In genomic region chr15:90225058-90225575, GRCm38 (mm10) we compare ENCODE assay signal across 8 mouse cellular contexts. TPM values are rescaled to one million over a fixed set of nuclear protein-coding genes. Genes with fewer than 3 reads are reported as not detected.
DNase-seq lines count a peak whose midpoint lies in the region; ATAC-seq and TF ChIP-seq lines count a peak whose summit lies in the region.

No protein-coding gene starts in this region.

- no peaks in the 10 kb centered on the region for H3K27me3 ChIP-seq in forebrain, postnatal 0 days (ENCODE audit: insufficient read depth, low read length)
- peaks cover 3% of the 10 kb centered on the region; the same call in 1 of the 2 replicates for H3K27me3 ChIP-seq in kidney, embryonic 15.5 days

- H3K4me2 ChIP-seq in forebrain, postnatal 0 days (ENCODE audit: low read depth), result peak overlapping the region; percentile 66
- H3K4me2 ChIP-seq in kidney, embryonic 15.5 days, result peak overlapping the region; percentile 83

- H3K4me3 ChIP-seq in forebrain, postnatal 0 days (ENCODE audit: low read depth, low read length), result peak overlapping the region; percentile 80
- peak overlapping the region; percentile 83 for H3K4me3 ChIP-seq in kidney, embryonic 15.5 days (replicated peaks)

- H3K9me3 ChIP-seq in forebrain, postnatal 0 days (ENCODE audit: low read length), result no peaks in the 10 kb centered on the region
- no peaks in the 10 kb centered on the region for H3K9me3 ChIP-seq in kidney, embryonic 15.5 days (replicated peaks)

- DNase-seq in adrenal gland, postnatal 10 days, result peak; percentile 17
- no peak for DNase-seq in adrenal gland, adult 8-10 months
- peak; percentile 49 for DNase-seq in c-Kit-negative CD71-positive TER-119-positive erythroid progenitor cells, embryonic 14.5 days (ENCODE audit: low read depth, low spot score)
- DNase-seq in forebrain, postnatal 0 days, result peak; percentile 54
- DNase-seq in lung, postnatal 36 days, result peak; percentile 46
- peak; percentile 7 to 9 for DNase-seq in spleen, adult 18-20 months
- no peak for DNase-seq in gastrocnemius, postnatal 4 days (ENCODE audit: low spot score in 2 of 2)

- 0 out of 2 replicates have a peak overlapping the region, but pooled peaks have one; percentile 92 for H3K27ac ChIP-seq in forebrain, postnatal 0 days (ENCODE audit: low read depth, low read length)
- H3K27ac ChIP-seq in kidney, embryonic 15.5 days, result 0 out of 2 replicates have a peak overlapping the region, but pooled peaks have one; percentile 91

- no peak for ATAC-seq in forebrain, postnatal 0 days
- no peak for ATAC-seq in kidney, embryonic 15.5 days (replicated peaks; ENCODE audit: low FRiP score)

- H3K36me3 ChIP-seq in forebrain, postnatal 0 days (ENCODE audit: insufficient read depth), result peaks cover 32% of the 10 kb centered on the region
- peaks cover 40% of the 10 kb centered on the region for H3K36me3 ChIP-seq in kidney, embryonic 15.5 days

- WGBS in forebrain, postnatal 0 days, result 65% methylated on average over 4 of the region's 4 CpGs
- WGBS in kidney, embryonic 15.5 days, result 65% methylated on average over 4 of the region's 4 CpGs

- peaks cover 12% of the 10 kb centered on the region; the same call in 1 of the 2 replicates for H3K4me1 ChIP-seq in forebrain, postnatal 0 days (ENCODE audit: insufficient read depth)
- H3K4me1 ChIP-seq in kidney, embryonic 15.5 days, result peaks cover 13% of the 10 kb centered on the region; the same call in 1 of the 2 replicates

- peak; percentile 68 for TF ChIP-seq CTCF in forebrain, postnatal 0 days (IDR thresholded peaks at IDR 0.05; ENCODE audit: low read depth)

- peak overlapping the region; percentile 97 for H3K9ac ChIP-seq in forebrain, postnatal 0 days
- peak overlapping the region; percentile 94; the same call in 1 of the 2 replicates for H3K9ac ChIP-seq in kidney, embryonic 15.5 days

RNA-seq across cellular contexts. Expression of gene Alg10b, which starts 1.0 kb away (rescaled TPM):
- 10 to 100 TPM; 27.1 to 28.2 TPM for total RNA-seq in adrenal gland, postnatal 10 days (2021)
- total RNA-seq in adrenal gland, adult 8-10 months (2022), result 10 to 100 TPM; 30.0 to 36.9 (median 35.2) TPM
- 59.9 and 91.3 TPM in 2 replicates for total RNA-seq in forebrain, postnatal 0 days (2014; rRNA removed)
- 21.0 and 34.8 TPM in 2 replicates for polyA plus RNA-seq in forebrain, postnatal 0 days (2015; fragmentation: Nextera tagmentation; extraction: Ambion mirVana)
- polyA plus RNA-seq in kidney, embryonic 15.5 days (2015; fragmentation: Nextera tagmentation; extraction: Ambion mirVana), result 35.4 and 37.6 TPM in 2 replicates
- total RNA-seq in gastrocnemius, postnatal 4 days (2021), result 10 to 100 TPM; 18.9 to 21.5 TPM

Comparison
In these comparisons a context has a peak if more than half of its experiments do, and no peak if none do; other contexts are left out.
1. DNase-seq: peak in adrenal gland, postnatal 10 days (single experiment), c-Kit-negative CD71-positive TER-119-positive erythroid progenitor cells, embryonic 14.5 days (single experiment), forebrain, postnatal 0 days (single experiment), lung, postnatal 36 days (single experiment) and spleen, adult 18-20 months (2 of 2); none in adrenal gland, adult 8-10 months (single experiment) and gastrocnemius, postnatal 4 days (0 of 2).